Mouse (Mus musculus) lung, postnatal 0 days (tissue): ENCODE measurements around the gene Gabrr1.

ENCODE experiments used
- CTCF ChIP-seq: IDR thresholded peaks from 2 replicates; pipeline ENCODE4 v1.5.1; 2016; ENCODE audit warnings: antibody characterized with exemption, mild to moderate bottlenecking
- EP300 ChIP-seq: IDR thresholded peaks from 2 replicates; pipeline ENCODE4 v1.6.1; 2016; ENCODE audit warnings: antibody characterized with exemption, mild to moderate bottlenecking, control low read depth

DNA sequence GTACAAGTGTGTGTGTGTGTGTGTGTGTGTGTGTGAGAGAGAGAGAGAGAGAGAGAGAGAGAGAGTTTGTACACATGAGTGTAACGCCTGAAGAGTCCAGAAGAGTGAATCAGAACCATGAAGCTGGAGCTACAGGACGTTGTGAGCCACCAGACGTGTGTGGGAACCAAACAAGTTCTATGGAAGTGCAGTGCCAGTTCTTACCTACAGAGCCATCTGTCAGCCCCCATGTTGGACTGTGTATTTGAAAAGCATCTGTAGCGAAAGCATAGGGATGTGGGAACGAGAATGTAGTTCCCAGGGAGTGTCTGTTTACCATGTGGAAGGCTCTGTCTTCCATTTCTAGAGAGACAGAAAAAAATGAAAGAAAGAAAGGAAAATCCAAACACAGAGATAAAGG, 51.2 kb downstream of the Gabrr1 start:
- no peak for TF ChIP-seq CTCF
- no peak for TF ChIP-seq EP300
